Mouse (Mus musculus): ENCODE measurements around the gene Arsb. TPM values are rescaled to one million over a fixed set of nuclear protein-coding genes. Genes with fewer than 3 reads are reported as not detected.
A peak's percentile ranks its signal among the peaks of the same experiment; 100 is the strongest.
"Not testable (repeated sequence)": the region's sequence is repeated elsewhere in the genome, so short reads cannot be mapped to it uniquely, and the experiment has no call there.

The Arsb gene
- polyA plus RNA-seq, 1 experiment = 114 TPM

- no peak overlapping the region for H3K4me3 ChIP-seq (ENCODE audit: insufficient read depth, low read depth, low read length)
- WGBS = 87% methylated on average over 7 of the region's 7 CpGs
- H3K27me3 ChIP-seq (replicated peaks; ENCODE audit: control insufficient read depth, insufficient read depth, low read length) = no peaks in the 10 kb centered on the region
- no peaks in the 10 kb centered on the region for H3K4me1 ChIP-seq (ENCODE audit: control insufficient read depth, insufficient read depth, low read length)
- H3K27ac ChIP-seq (ENCODE audit: insufficient read depth, low read depth, low read length) = no peak overlapping the region
- DNase-seq = no peak
- no peak for TF ChIP-seq CTCF (conservative IDR thresholded peaks at IDR 0.05; ENCODE audit: insufficient read depth, insufficient read length, low read depth, low read length)
- no peak for TF ChIP-seq POLR2A (IDR thresholded peaks at IDR 0.05; ENCODE audit: low read depth, low read length)
- no peaks in the 10 kb centered on the region for H3K36me3 ChIP-seq (ENCODE audit: control insufficient read depth, insufficient read depth, low read length)
These were observed 213.8 kb downstream of the Arsb start for GRCm38 (mm10) chr13:93985181-93985580.

- DNase-seq; H3K27ac ChIP-seq (ENCODE audit: insufficient read depth, low read depth, low read length); H3K27me3 ChIP-seq (replicated peaks; ENCODE audit: control insufficient read depth, insufficient read depth, low read length); H3K4me3 ChIP-seq (ENCODE audit: insufficient read depth, low read depth, low read length); H3K4me1 ChIP-seq (ENCODE audit: control insufficient read depth, insufficient read depth, low read length); H3K36me3 ChIP-seq (ENCODE audit: control insufficient read depth, insufficient read depth, low read length): not testable (repeated sequence)
- 88% methylated on average over 8 of the region's 8 CpGs for WGBS
These were observed 214.3 kb downstream of the Arsb start for GRCm38 (mm10) chr13:93985750-93986149.

- no peak for TF ChIP-seq CTCF (conservative IDR thresholded peaks at IDR 0.05; ENCODE audit: insufficient read depth, insufficient read length, low read depth, low read length)
- TF ChIP-seq POLR2A (IDR thresholded peaks at IDR 0.05; ENCODE audit: low read depth, low read length) = no peak
- Histone ChIP-seq H3K4me3 (ENCODE audit: insufficient read depth, low read depth, low read length) (no peak overlapping the region), H3K27ac (ENCODE audit: insufficient read depth, low read depth, low read length) (no peak overlapping the region), H3K36me3 (ENCODE audit: control insufficient read depth, insufficient read depth, low read length) (no peaks in the 10 kb centered on the region), H3K27me3 (replicated peaks; ENCODE audit: control insufficient read depth, insufficient read depth, low read length) (no peaks in the 10 kb centered on the region), H3K4me1 (ENCODE audit: control insufficient read depth, insufficient read depth, low read length) (no peaks in the 10 kb centered on the region)
- DNase-seq = no peak
- 72% methylated on average over 7 of the region's 7 CpGs for WGBS
These were observed 216.2 kb downstream of the Arsb start for GRCm38 (mm10) chr13:93987611-93988010.

DNA sequence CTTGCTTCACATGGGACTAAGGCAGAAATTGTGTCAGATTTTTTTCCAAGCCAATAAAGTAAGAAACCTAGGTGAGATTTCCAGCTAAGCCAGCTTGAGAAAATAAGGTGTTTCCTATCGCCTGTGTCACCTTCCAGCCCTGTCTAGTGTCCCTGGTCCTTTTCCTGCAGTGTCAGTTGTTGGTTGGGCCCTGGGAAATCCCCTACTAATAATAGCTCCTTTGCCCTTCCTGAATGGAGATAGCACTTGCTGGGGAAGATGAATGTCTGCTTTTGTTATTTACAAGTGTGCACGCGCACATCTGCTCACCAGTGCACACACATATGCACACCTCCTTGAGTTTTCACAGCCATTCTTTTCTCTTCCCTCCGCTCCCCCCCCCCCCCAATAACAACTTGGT, 217.8 kb downstream of the Arsb start:
- no peak for TF ChIP-seq POLR2A (IDR thresholded peaks at IDR 0.05; ENCODE audit: low read depth, low read length)
- no peak for TF ChIP-seq CTCF (conservative IDR thresholded peaks at IDR 0.05; ENCODE audit: insufficient read depth, insufficient read length, low read depth, low read length)
- peak; percentile 51 for DNase-seq
- WGBS = 74% methylated on average over 4 of the region's 4 CpGs
- no peaks in the 10 kb centered on the region for H3K27me3 ChIP-seq (replicated peaks; ENCODE audit: control insufficient read depth, insufficient read depth, low read length)
- H3K4me1 ChIP-seq (ENCODE audit: control insufficient read depth, insufficient read depth, low read length) = no peaks in the 10 kb centered on the region
- H3K36me3 ChIP-seq (ENCODE audit: control insufficient read depth, insufficient read depth, low read length) = no peaks in the 10 kb centered on the region
- H3K4me3 ChIP-seq (ENCODE audit: insufficient read depth, low read depth, low read length) = no peak overlapping the region
- H3K27ac ChIP-seq (ENCODE audit: insufficient read depth, low read depth, low read length) = peak overlapping the region; percentile 27; the same call in 1 of the 2 replicates

- WGBS = 65% methylated on average over 11 of the region's 11 CpGs
These were observed 218.5 kb downstream of the Arsb start for GRCm38 (mm10) chr13:93989736-93990611.

GRCm38 (mm10) chr13:93990841-93991240, 219.4 kb downstream of the Arsb start:
- H3K27ac ChIP-seq (ENCODE audit: insufficient read depth, low read depth, low read length) = no peak overlapping the region
- no peaks in the 10 kb centered on the region for H3K27me3 ChIP-seq (replicated peaks; ENCODE audit: control insufficient read depth, insufficient read depth, low read length)
- DNase-seq = no peak
- no peaks in the 10 kb centered on the region for H3K4me1 ChIP-seq (ENCODE audit: control insufficient read depth, insufficient read depth, low read length)
- no peak for TF ChIP-seq CTCF (conservative IDR thresholded peaks at IDR 0.05; ENCODE audit: insufficient read depth, insufficient read length, low read depth, low read length)
- no peak for TF ChIP-seq POLR2A (IDR thresholded peaks at IDR 0.05; ENCODE audit: low read depth, low read length)
- no peak overlapping the region for H3K4me3 ChIP-seq (ENCODE audit: insufficient read depth, low read depth, low read length)
- 84% methylated on average over 3 of the region's 3 CpGs for WGBS
- H3K36me3 ChIP-seq (ENCODE audit: control insufficient read depth, insufficient read depth, low read length) = no peaks in the 10 kb centered on the region

More at GRCm38 (mm10) chr13:93989736-93990611, 218.5 kb downstream of the Arsb start:
- no peaks in the 10 kb centered on the region for H3K4me1 ChIP-seq (ENCODE audit: control insufficient read depth, insufficient read depth, low read length)
- TF ChIP-seq POLR2A (IDR thresholded peaks at IDR 0.05; ENCODE audit: low read depth, low read length) (no peak), CTCF (conservative IDR thresholded peaks at IDR 0.05; ENCODE audit: insufficient read depth, insufficient read length, low read depth, low read length) (no peak)
- no peak overlapping the region for H3K4me3 ChIP-seq (ENCODE audit: insufficient read depth, low read depth, low read length)
- DNase-seq = peak; percentile 60
- peak overlapping the region; percentile 24; the same call in 1 of the 2 replicates for H3K27ac ChIP-seq (ENCODE audit: insufficient read depth, low read depth, low read length)
- H3K36me3 ChIP-seq (ENCODE audit: control insufficient read depth, insufficient read depth, low read length) = no peaks in the 10 kb centered on the region
- H3K27me3 ChIP-seq (replicated peaks; ENCODE audit: control insufficient read depth, insufficient read depth, low read length) = no peaks in the 10 kb centered on the region

DNA sequence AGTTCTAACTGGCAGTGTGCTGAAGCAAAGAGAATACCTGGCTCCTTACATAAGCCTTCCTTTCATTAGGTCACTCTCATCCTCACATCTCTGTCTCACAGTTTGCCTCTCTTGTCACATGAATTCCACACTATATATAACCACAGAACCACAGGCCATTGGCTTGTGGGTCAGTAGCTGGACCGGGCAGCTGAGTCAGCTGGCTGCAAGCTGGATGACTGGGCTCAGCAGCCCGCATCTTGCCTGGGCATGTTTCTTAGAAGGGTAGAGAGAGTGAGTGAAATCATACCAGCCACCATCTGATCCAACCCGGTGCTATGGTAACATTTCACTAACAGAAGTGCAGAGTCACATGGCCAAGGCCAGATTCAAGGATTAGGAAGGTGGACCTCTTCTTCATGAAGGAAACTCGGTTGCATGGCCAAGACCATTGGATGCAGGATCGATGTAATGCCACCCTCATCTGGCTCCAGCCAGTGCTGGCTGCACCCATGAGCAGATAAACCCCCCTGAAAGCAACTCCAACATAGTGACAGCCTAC, 221.0 kb downstream of the Arsb start:
- H3K27me3 ChIP-seq (replicated peaks; ENCODE audit: control insufficient read depth, insufficient read depth, low read length) = no peaks in the 10 kb centered on the region
- 97% methylated on average over 5 of the region's 5 CpGs for WGBS
- TF ChIP-seq POLR2A (IDR thresholded peaks at IDR 0.05; ENCODE audit: low read depth, low read length) = no peak
- no peak for TF ChIP-seq CTCF (conservative IDR thresholded peaks at IDR 0.05; ENCODE audit: insufficient read depth, insufficient read length, low read depth, low read length)
- H3K27ac ChIP-seq (ENCODE audit: insufficient read depth, low read depth, low read length) = no peak overlapping the region
- no peak for DNase-seq
- no peaks in the 10 kb centered on the region for H3K36me3 ChIP-seq (ENCODE audit: control insufficient read depth, insufficient read depth, low read length)
- H3K4me3 ChIP-seq (ENCODE audit: insufficient read depth, low read depth, low read length) = no peak overlapping the region
- H3K4me1 ChIP-seq (ENCODE audit: control insufficient read depth, insufficient read depth, low read length) = no peaks in the 10 kb centered on the region

Other genes with a start within 250 kb of the Arsb start
- gene Bhmt, start 133.7 kb upstream of the Arsb start, polyA plus RNA-seq (2012; rRNA removed) = 20.3 and 26.4 TPM in 2 replicates
- 48.9 and 54.5 TPM in 2 replicates for gene Bhmt2, start 97.3 kb upstream of the Arsb start, polyA plus RNA-seq (2012; rRNA removed)
- 39.6 and 41.0 TPM in 2 replicates for gene Dmgdh, start 97.2 kb upstream of the Arsb start, polyA plus RNA-seq (2012; rRNA removed)

All from kidney, adult 2 months (tissue).